Mouse (Mus musculus) C2C12 (cell line): ENCODE measurements at regions not wholly inside any gene's neighbourhood (a gene's known extent, or its start where the extent isn't known, plus 50 kb on each side); places are given as distances from the start of the nearest gene placed in this dataset.

Experiments
- CEBPB ChIP-seq: IDR thresholded peaks from one replicate; pipeline ENCODE4 v1.6.1; 2011; ENCODE audit warnings: low read depth, mild to moderate bottlenecking, control low read depth, moderate library complexity
- CTCF ChIP-seq: IDR thresholded peaks from one replicate; pipeline ENCODE4 v1.5.1; 2011; ENCODE audit not compliant: control insufficient read depth, insufficient read depth, insufficient read length
- FOSL1 ChIP-seq: IDR thresholded peaks from one replicate; pipeline ENCODE4 v1.8.0; 2011; ENCODE audit warnings: mild to moderate bottlenecking, low read length; ENCODE audit not compliant: poor library complexity, insufficient read depth, severe bottlenecking
- MAX ChIP-seq: IDR thresholded peaks from one replicate; pipeline ENCODE4 v1.6.1; 2011; ENCODE audit warnings: mild to moderate bottlenecking, control low read depth
- MYOD1 ChIP-seq: IDR thresholded peaks from one replicate; pipeline ENCODE4 v1.6.1; 2011; ENCODE audit warnings: low read depth; ENCODE audit not compliant: control insufficient read depth, insufficient read length
- MYOG ChIP-seq: IDR thresholded peaks from one replicate; pipeline ENCODE4 v1.6.1; 2011; ENCODE audit not compliant: control insufficient read depth, insufficient read length; ENCODE audit errors: extremely low read depth
- USF1 ChIP-seq: IDR thresholded peaks from one replicate; pipeline ENCODE4 v1.6.1; 2011; ENCODE audit warnings: low read depth, mild to moderate bottlenecking, control low read depth, moderate library complexity

DNA sequence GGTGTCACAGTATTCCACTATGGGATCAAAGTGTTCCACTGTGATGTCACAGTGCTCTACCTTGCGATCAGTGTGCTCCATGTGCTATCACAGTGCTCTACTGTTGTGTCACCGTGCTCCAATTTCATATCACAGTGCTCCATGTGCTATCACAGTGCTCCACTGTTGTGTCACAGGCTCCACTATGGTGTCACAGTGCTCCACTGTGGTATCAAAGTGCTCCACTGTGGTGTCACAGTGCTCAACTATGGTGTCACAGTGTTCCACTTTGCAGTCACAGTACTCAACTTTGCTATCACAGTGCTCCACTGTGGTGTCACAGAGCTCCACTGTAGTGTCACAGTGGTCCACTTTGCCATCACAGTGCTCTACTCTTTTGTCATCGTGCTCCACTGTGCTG is 79.9 kb upstream of the Trpm1 start:
- TF ChIP-seq CTCF (no peak), USF1 (no peak), MAX (no peak), CEBPB (no peak), MYOG (no peak), MYOD1 (no peak), FOSL1 (no peak)
